ENCODE assay signal across 8 mouse cellular contexts in genomic region chr3:138489327-138490033, GRCm38 (mm10). TPM values are rescaled to one million over a fixed set of nuclear protein-coding genes. Genes with fewer than 3 reads are reported as not detected.
A peak's percentile ranks its signal among the peaks of the same experiment; 100 is the strongest.
DNase-seq lines count a peak whose midpoint lies in the region; ATAC-seq and TF ChIP-seq lines count a peak whose summit lies in the region.

Metap1 (minus strand) TSS chr3:138489515.

- peak within 1 kb of the TSS; percentile 92 for H3K4me3 ChIP-seq in hindbrain, embryonic 10.5 days
- H3K4me3 ChIP-seq in lung, postnatal 0 days (ENCODE audit: low read depth, low read length), result peak within 1 kb of the TSS; percentile 94

- peak; percentile 98 for ATAC-seq in frontal cortex, adult (ENCODE audit: low TSS enrichment)
- ATAC-seq in lung, postnatal 0 days, result peak; percentile 99

- H3K9ac ChIP-seq in lung, postnatal 0 days (replicated peaks; ENCODE audit: low read depth), result peak within 1 kb of the TSS; percentile 70

- H3K36me3 ChIP-seq in hindbrain, embryonic 10.5 days, result peaks cover 29% of the 10 kb centered on the region
- H3K36me3 ChIP-seq in lung, postnatal 0 days (ENCODE audit: insufficient read depth, low read length), result no peaks in the 10 kb centered on the region

- WGBS in hindbrain, embryonic 10.5 days, result under 1% methylated on average over 54 of the region's 65 CpGs
- under 1% methylated on average over 32 of the region's 65 CpGs for WGBS in lung, postnatal 0 days

- TF ChIP-seq EP300 in lung, postnatal 0 days (IDR thresholded peaks at IDR 0.05), result no peak

- H3K27me3 ChIP-seq in hindbrain, embryonic 10.5 days (ENCODE audit: insufficient read depth, poor library complexity, severe bottlenecking), result no peaks in the 10 kb centered on the region
- H3K27me3 ChIP-seq in lung, postnatal 0 days (replicated peaks; ENCODE audit: insufficient read depth, low read length), result no peaks in the 10 kb centered on the region

- H3K27ac ChIP-seq in hindbrain, embryonic 10.5 days, result peak within 1 kb of the TSS; percentile 94
- H3K27ac ChIP-seq in lung, postnatal 0 days (ENCODE audit: low read length), result peak within 1 kb of the TSS; percentile 85

- H3K4me1 ChIP-seq in hindbrain, embryonic 10.5 days (replicated peaks), result peaks cover 14% of the 10 kb centered on the region
- peaks cover 3% of the 10 kb centered on the region; the same call in 1 of the 2 replicates for H3K4me1 ChIP-seq in lung, postnatal 0 days (ENCODE audit: insufficient read depth, low read depth, low read length)

- peak; percentile 38 for TF ChIP-seq CTCF in lung, postnatal 0 days (IDR thresholded peaks at IDR 0.05)

- peak within 1 kb of the TSS; percentile 73 for H3K4me2 ChIP-seq in lung, postnatal 0 days (replicated peaks; ENCODE audit: low read depth, low read length)

- no peaks in the 10 kb centered on the region for H3K9me3 ChIP-seq in hindbrain, embryonic 10.5 days
- H3K9me3 ChIP-seq in lung, postnatal 0 days (ENCODE audit: low read length), result no peaks in the 10 kb centered on the region

- peak; percentile 81 for DNase-seq in MEL-GATA-1-ER (ENCODE audit: extremely low read depth, low read depth)
- peak; percentile 95 for DNase-seq in cerebellum, adult 8-10 months
- DNase-seq in hindbrain, embryonic 10.5 days (ENCODE audit: low spot score), result peak; percentile 97
- DNase-seq in layer of hippocampus, adult 9-11 months, result peak; percentile 95
- peak; percentile 97 for DNase-seq in lung, postnatal 0 days (ENCODE audit: low spot score)
- DNase-seq in ovary, postnatal 14 days (ENCODE audit: low spot score), result peak; percentile 97
- DNase-seq in thymus, postnatal 14 days, result peak; percentile 99

RNA-seq across cellular contexts. Expression of gene Metap1, which starts in this region (rescaled TPM):
- polyA plus RNA-seq in hindbrain, embryonic 10.5 days (2016; fragmentation: Nextera tagmentation; extraction: Ambion mirVana), result 51.3 and 53.8 TPM in 2 replicates
- 23.9 and 25.2 TPM in 2 replicates for polyA plus RNA-seq in lung, postnatal 0 days (2015; fragmentation: Nextera tagmentation; extraction: Ambion mirVana)

Comparison
In these comparisons a context has a peak if more than half of its experiments do, and no peak if none do; other contexts are left out.
1. Peak in every context shown above with its lines: DNase-seq, ATAC-seq, H3K4me3 ChIP-seq and H3K27ac ChIP-seq.